Mouse (Mus musculus) heart, adult 2 months (tissue): ENCODE measurements around the gene Pik3ip1. TPM values are rescaled to one million over a fixed set of nuclear protein-coding genes. Genes with fewer than 3 reads are reported as not detected.

Experiments
- DNase-seq, 2 experiments: peaks; one replicate each; pipeline ENCODE4 v3.0.0; 2021
- H3K27ac ChIP-seq: fragments of 200-600 bp; 2 replicates; pipeline ENCODE4 v1.8.1; 2022
- H3K27me3 ChIP-seq: fragments of 200-500 bp; 2 replicates; pipeline ENCODE4 v1.6.1; 2012; ENCODE audit warnings: mild to moderate bottlenecking, low read length, inconsistent platforms, mixed read lengths; ENCODE audit not compliant: control insufficient read depth, insufficient read depth
- H3K36me3 ChIP-seq: fragments of 200-500 bp; 2 replicates; pipeline ENCODE4 v1.6.1; 2012; ENCODE audit warnings: low read length, inconsistent platforms; ENCODE audit not compliant: control insufficient read depth, insufficient read depth
- H3K4me1 ChIP-seq: fragments of 200-500 bp; 2 replicates; pipeline ENCODE4 v1.6.1; 2011; ENCODE audit warnings: low read length; ENCODE audit not compliant: control insufficient read depth, insufficient read depth
- H3K4me3 ChIP-seq: fragments of 200-600 bp; 2 replicates; pipeline ENCODE4 v1.8.1; 2022
- H3K79me2 ChIP-seq: fragments of 200-500 bp; replicated peaks from 2 replicates; pipeline ENCODE4 v1.6.1; 2012; ENCODE audit warnings: mild to moderate bottlenecking, inconsistent platforms, low read length, moderate library complexity, mixed read lengths; ENCODE audit not compliant: control insufficient read depth, insufficient read depth
- H3K9ac ChIP-seq: fragments of 200-500 bp; 2 replicates; pipeline ENCODE4 v1.6.1; 2012; ENCODE audit warnings: low read depth, mild to moderate bottlenecking, control low read depth, inconsistent platforms, low read length, mixed read lengths
- CTCF ChIP-seq: fragments of 200-600 bp; IDR thresholded peaks from 2 replicates; pipeline ENCODE4 v1.8.1; 2022; ENCODE audit warnings: antibody characterized with exemption, mild to moderate bottlenecking, moderate library complexity
- EP300 ChIP-seq: fragments of 200-500 bp; IDR thresholded peaks from 2 replicates; pipeline ENCODE4 v1.6.1; 2011; ENCODE audit warnings: low read depth, low read length, control low read depth; ENCODE audit not compliant: insufficient read depth
- POLR2A ChIP-seq: fragments of 200-500 bp; IDR thresholded peaks from 2 replicates; pipeline ENCODE4 v1.6.1; 2011; ENCODE audit warnings: mild to moderate bottlenecking, low read depth, low read length, control low read depth; ENCODE audit not compliant: insufficient read depth
- WGBS: fragments of 180-500 bp; shearing (Covaris S2); methylation state at CpG from one replicate; pipeline ENCODE4 v1.1.7; 2018; 5-methylcytosine and 5-hydroxymethylcytosine counted together
- intact Hi-C: fragments of 180-260 bp; cut with DNase I; formaldehyde crosslinking; loops from one replicate; pipeline ENCODE4 v1.15.1; 2025
- polyA plus RNA-seq: library from polyadenylated mRNA; depleted of rRNA; stranded (reverse); fragments of >200 nt; gene quantifications from 2 replicates; pipeline ENCODE4 v1.2.3, GENCODE M21; 2012
- total RNA-seq, 2 experiments: library from RNA; stranded (reverse); gene quantifications; 2 replicates each; pipeline ENCODE4 v1.2.3; 2021

Pik3ip1 gene
- total and polyA plus RNA-seq, 3 experiments, result 29.4 to 36.4 (median 29.5) TPM

DNA sequence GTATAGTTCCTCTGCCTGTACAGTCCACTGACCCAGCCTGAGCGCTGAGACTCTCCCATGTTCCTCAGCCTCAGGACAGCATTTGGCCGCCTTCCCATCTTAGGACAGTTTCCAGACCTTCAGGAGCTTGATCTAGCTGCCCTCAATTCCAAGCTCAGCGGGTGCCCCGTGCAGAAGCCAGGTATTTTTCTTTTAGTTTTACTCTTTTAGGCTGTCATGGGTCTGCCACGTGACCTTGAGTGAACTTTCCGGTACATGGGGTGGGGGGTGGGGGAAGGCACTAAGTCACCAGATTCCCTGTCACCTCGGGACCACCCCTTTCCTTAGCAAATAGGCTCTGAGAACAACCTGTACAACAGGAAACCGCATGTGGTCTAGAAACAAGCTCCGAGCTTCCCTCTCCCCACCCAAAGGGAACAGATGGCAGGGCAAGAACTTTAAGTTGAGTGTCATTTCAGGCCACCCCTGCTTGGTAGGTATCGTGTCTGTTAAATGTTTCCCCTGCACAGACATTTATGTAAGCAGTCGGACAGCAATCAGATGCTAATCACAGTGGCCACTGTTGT, 5.5 kb downstream of the Pik3ip1 start:
- peak; percentile 57 to 59 for DNase-seq
- Histone ChIP-seq H3K4me3 (no peak overlapping the region), H3K79me2 (no peaks in the 10 kb centered on the region), H3K9ac (peak overlapping the region; percentile 38), H3K27me3 (no peaks in the 10 kb centered on the region), H3K36me3 (peaks cover 32% of the 10 kb centered on the region), H3K27ac (peak overlapping the region; percentile 94), H3K4me1 (peaks cover 41% of the 10 kb centered on the region)
- WGBS, result 16% methylated on average over 11 of the region's 11 CpGs
- intact Hi-C loops, result no loop called here
- TF ChIP-seq EP300, result peak; percentile 86; the same call in 1 of the 2 replicates
- no peak for TF ChIP-seq CTCF
- peak; percentile 46; the same call in 1 of the 2 replicates for TF ChIP-seq POLR2A

DNA sequence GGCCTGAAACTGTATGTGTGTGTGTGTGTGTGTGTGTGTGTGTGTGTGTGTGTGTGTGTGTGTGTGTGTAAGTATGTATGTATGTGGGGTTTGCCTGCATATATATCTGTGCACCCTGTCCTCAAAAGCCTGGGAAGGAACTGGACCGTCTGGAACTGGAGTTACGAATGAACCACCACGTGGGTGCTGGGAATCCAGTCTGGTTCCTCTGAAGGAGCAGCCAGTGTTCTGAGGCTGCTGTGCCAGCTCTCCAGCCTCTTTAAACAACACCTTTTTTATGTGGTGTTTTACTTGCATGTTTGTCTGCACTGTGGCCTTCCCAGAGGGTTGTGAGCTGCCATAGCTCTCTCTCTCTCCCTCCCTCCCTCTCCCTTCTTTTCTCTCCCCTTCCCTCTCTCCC, 6.4 kb downstream of the Pik3ip1 start:
- no peak overlapping the region for H3K4me3 ChIP-seq
- no peak for TF ChIP-seq POLR2A
- TF ChIP-seq EP300, result no peak
- TF ChIP-seq CTCF, result no peak
- WGBS, result 63% methylated on average over 3 of the region's 3 CpGs
- H3K27ac ChIP-seq, result peak overlapping the region; percentile 36
- no peaks in the 10 kb centered on the region for H3K27me3 ChIP-seq
- no peaks in the 10 kb centered on the region for H3K79me2 ChIP-seq
- no peak for DNase-seq
- intact Hi-C loops, result no loop called here
- H3K4me1 ChIP-seq, result peaks cover 41% of the 10 kb centered on the region
- no peak overlapping the region for H3K9ac ChIP-seq
- peaks cover 32% of the 10 kb centered on the region for H3K36me3 ChIP-seq

DNA sequence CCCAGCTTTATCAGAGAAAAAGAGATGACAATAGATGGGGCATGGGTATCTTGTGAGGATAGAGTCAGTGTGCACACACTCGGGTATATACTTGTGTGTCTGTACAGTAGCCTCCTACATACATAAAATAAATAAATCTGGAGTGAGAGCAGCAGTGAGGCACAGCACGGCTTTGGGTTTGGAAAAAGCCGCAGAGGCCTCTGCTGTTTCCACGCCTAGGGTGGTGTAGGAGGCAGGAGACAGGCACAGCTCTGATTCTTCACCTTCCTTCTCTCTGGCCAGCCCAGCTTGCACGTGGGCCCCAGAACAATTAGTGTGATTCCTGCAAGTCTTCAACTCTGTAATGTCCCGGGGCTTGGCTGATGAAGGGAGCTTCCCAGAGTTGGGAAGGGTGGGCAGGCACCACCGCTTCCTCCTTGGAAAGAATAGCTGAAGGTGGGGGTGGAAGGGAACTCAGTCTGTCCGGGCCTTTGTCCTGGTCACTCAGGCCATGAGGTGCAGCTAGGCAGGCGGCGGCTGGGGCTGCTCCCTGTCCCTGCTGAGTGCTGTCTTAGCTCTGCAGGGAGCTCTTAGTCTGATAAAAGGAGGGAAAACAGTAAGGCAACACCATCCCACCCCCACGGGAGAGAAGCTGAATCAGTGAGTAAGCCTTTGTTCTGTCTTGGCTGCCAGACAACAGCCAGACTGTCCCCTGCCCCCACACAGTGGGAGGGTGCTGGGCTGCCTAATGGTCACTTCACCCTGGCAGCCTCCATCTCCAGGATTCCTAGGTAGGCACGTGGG, 7.2 kb downstream of the Pik3ip1 start:
- no peaks in the 10 kb centered on the region for H3K27me3 ChIP-seq
- intact Hi-C loops, result no loop called here

DNA sequence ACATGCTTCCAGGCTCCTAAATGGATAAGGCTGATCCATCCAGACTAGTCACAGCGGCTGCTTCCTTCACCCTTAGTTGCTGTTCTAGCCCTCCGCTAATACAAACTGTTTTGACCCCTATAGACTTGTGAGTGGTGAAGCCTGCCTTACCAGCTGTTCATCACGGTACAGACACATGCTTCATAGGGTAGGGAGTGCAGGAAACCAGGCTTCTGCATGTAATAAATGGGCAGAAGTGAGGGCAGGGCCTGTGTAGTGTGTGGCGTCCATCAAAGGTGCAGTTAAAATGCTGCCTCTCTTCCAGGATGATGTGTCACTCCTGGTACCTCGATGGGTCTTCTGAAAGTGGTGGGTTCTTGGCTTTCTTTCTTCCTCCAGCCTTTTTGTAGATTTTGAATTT, 7.8 kb downstream of the Pik3ip1 start:
- Histone ChIP-seq H3K4me1 (peaks cover 36% of the 10 kb centered on the region), H3K9ac (no peak overlapping the region), H3K36me3 (peaks cover 29% of the 10 kb centered on the region), H3K27me3 (no peaks in the 10 kb centered on the region), H3K4me3 (no peak overlapping the region), H3K79me2 (no peaks in the 10 kb centered on the region), H3K27ac (peak overlapping the region; percentile 52)
- DNase-seq, result no peak
- no peak for TF ChIP-seq EP300
- no peak for TF ChIP-seq POLR2A
- TF ChIP-seq CTCF, result no peak
- 56% methylated on average over 5 of the region's 5 CpGs for WGBS
- intact Hi-C loops, result no loop called here

More for the DNA sequence above, 7.2 kb downstream of the Pik3ip1 start:
- Histone ChIP-seq H3K79me2 (no peaks in the 10 kb centered on the region), H3K9ac (no peak overlapping the region), H3K4me1 (peaks cover 41% of the 10 kb centered on the region), H3K27ac (peak overlapping the region; percentile 52), H3K4me3 (no peak overlapping the region), H3K36me3 (peaks cover 32% of the 10 kb centered on the region)
- peak; percentile 57 to 60 for DNase-seq
- WGBS, result 16% methylated on average over 12 of the region's 12 CpGs
- no peak for TF ChIP-seq CTCF
- TF ChIP-seq POLR2A, result peak; percentile 40
- TF ChIP-seq EP300, result 0 out of 2 replicates have a peak, but pooled peaks have one; percentile 35

DNA sequence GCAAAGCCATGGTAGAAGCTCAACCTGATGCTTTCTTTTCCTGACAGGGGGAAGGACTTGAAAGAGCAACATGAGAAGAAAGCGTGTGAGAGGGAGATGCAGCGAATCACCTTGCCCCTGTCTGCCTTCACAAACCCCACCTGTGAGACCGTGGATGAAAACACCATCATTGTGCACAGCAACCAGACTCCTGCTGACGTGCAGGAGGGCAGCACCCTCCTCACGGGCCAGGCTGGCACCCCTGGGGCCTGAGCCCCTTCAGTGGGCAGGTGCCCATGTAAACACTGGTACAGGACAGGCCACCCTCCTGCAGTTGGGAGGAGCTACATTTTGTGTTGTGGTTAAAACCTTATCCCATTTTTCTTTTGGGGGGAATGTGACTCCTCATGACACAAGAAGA, 11.3 kb downstream of the Pik3ip1 start:
- H3K4me3 ChIP-seq, result no peak overlapping the region
- H3K36me3 ChIP-seq, result peaks cover 2% of the 10 kb centered on the region
- TF ChIP-seq EP300, result no peak
- TF ChIP-seq POLR2A, result 0 out of 2 replicates have a peak, but pooled peaks have one; percentile 15
- no peak for TF ChIP-seq CTCF
- H3K79me2 ChIP-seq, result no peaks in the 10 kb centered on the region
- no peak for DNase-seq
- no peak overlapping the region for H3K9ac ChIP-seq
- no peaks in the 10 kb centered on the region for H3K27me3 ChIP-seq
- H3K4me1 ChIP-seq, result peaks cover 12% of the 10 kb centered on the region
- 87% methylated on average over 5 of the region's 5 CpGs for WGBS
- H3K27ac ChIP-seq, result no peak overlapping the region
- intact Hi-C loops, result loop anchor here (10.0 kb wide), 1 partner anchor 173 kb away; the partner anchor contains the start of gene Selenom

DNA sequence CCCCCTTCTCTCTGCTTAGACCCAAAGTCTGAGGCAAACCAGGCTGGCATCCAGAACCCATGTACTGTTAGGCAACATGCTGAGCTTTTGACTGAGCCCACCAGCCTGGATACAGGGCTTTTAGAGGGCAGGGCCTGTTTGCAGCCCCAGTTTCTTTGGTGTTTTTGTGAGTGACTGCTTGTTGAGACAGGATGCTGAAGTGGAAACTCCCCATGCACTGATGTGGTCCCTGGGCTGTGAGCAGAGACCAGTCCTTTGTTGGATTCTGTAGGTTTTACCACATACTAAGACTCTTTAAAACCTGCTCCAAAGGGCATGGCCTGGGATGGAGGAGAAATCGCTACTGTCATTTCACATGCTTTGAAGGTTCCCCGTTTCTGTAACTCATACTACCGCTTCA, 14.7 kb downstream of the Pik3ip1 start:
- intact Hi-C loops, result loop anchor here (10.0 kb wide), 1 partner anchor 170 kb away; the partner anchor contains the start of gene Selenom
- H3K36me3 ChIP-seq, result peaks cover 3% of the 10 kb centered on the region

More for the DNA sequence above, 14.7 kb downstream of the Pik3ip1 start:
- no peak overlapping the region for H3K9ac ChIP-seq
- 95% methylated on average over 3 of the region's 3 CpGs for WGBS
- DNase-seq, result no peak
- peaks cover 10% of the 10 kb centered on the region for H3K4me1 ChIP-seq
- H3K27me3 ChIP-seq, result no peaks in the 10 kb centered on the region
- TF ChIP-seq CTCF (no peak), POLR2A (no peak), EP300 (no peak)
- H3K4me3 ChIP-seq, result no peak overlapping the region
- no peaks in the 10 kb centered on the region for H3K79me2 ChIP-seq
- no peak overlapping the region for H3K27ac ChIP-seq
